Mouse (Mus musculus): ENCODE measurements around the gene 9930111J21Rik1.
"Not testable (repeated sequence)": the region's sequence is repeated elsewhere in the genome, so short reads cannot be mapped to it uniquely, and the experiment has no call there.

Gene 9930111J21Rik1

GRCm38 (mm10) chr11:48979251-48979650, at the start of gene 9930111J21Rik1:
9930111J21Rik1 (minus strand) TSS chr11:48979398.
- not testable (repeated sequence) for DNase-seq (ENCODE audit: low spot score in 2 of 2)

- DNase-seq (ENCODE audit: low spot score in 2 of 2): not testable (repeated sequence)
Observed at GRCm38 (mm10) chr11:49012074-49012473, 32.9 kb upstream of the 9930111J21Rik1 start.

GRCm38 (mm10) chr11:49006785-49007184, 27.6 kb upstream of the 9930111J21Rik1 start:
- not testable (repeated sequence) for DNase-seq (ENCODE audit: low spot score in 2 of 2)

- DNase-seq (ENCODE audit: low spot score in 2 of 2): not testable (repeated sequence)
Observed at GRCm38 (mm10) chr11:49006317-49006716, 27.1 kb upstream of the 9930111J21Rik1 start.

- DNase-seq (ENCODE audit: low spot score in 2 of 2): not testable (repeated sequence)
Observed at GRCm38 (mm10) chr11:49000411-49000810, 21.2 kb upstream of the 9930111J21Rik1 start.

GRCm38 (mm10) chr11:48994018-48994417, 14.8 kb upstream of the 9930111J21Rik1 start, which contains the start of gene Tgtp1:
Tgtp1 (minus strand) TSS chr11:48994172.
- DNase-seq (ENCODE audit: low spot score in 2 of 2): not testable (repeated sequence)

GRCm38 (mm10) chr11:48993296-48993695, 14.1 kb upstream of the 9930111J21Rik1 start:
- DNase-seq (ENCODE audit: low spot score in 2 of 2): not testable (repeated sequence)

GRCm38 (mm10) chr11:48991740-48992520, 12.7 kb upstream of the 9930111J21Rik1 start, which contains the start of gene Gm12185:
Gm12185 (minus strand) TSS chr11:48992226.
- not testable (repeated sequence) for DNase-seq (ENCODE audit: low spot score in 2 of 2)

GRCm38 (mm10) chr11:48989981-48990380, 10.8 kb upstream of the 9930111J21Rik1 start:
- not testable (repeated sequence) for DNase-seq (ENCODE audit: low spot score in 2 of 2)

- DNase-seq (ENCODE audit: low spot score in 2 of 2): not testable (repeated sequence)
Observed at GRCm38 (mm10) chr11:48988219-48988618, 9.0 kb upstream of the 9930111J21Rik1 start.

- not testable (repeated sequence) for DNase-seq (ENCODE audit: low spot score in 2 of 2)
Observed at GRCm38 (mm10) chr11:48982848-48983247, 3.6 kb upstream of the 9930111J21Rik1 start.

- DNase-seq (ENCODE audit: low spot score in 2 of 2): not testable (repeated sequence)
Observed at GRCm38 (mm10) chr11:48980052-48980451, 854 bp upstream of the 9930111J21Rik1 start.

GRCm38 (mm10) chr11:48978240-48978939, 808 bp downstream of the 9930111J21Rik1 start, which contains the start of gene Olfr56:
Olfr56 (plus strand) TSS chr11:48978889.
- not testable (repeated sequence) for DNase-seq (ENCODE audit: low spot score in 2 of 2)

- DNase-seq (ENCODE audit: low spot score in 2 of 2): not testable (repeated sequence)
Observed at GRCm38 (mm10) chr11:48974686-48975085, 4.5 kb downstream of the 9930111J21Rik1 start.

GRCm38 (mm10) chr11:48946090-48946489, 33.1 kb downstream of the 9930111J21Rik1 start, which contains the start of gene Psme2b:
Psme2b (minus strand) TSS chr11:48946190.
- not testable (repeated sequence) for DNase-seq (ENCODE audit: low spot score in 2 of 2)

- DNase-seq (ENCODE audit: low spot score in 2 of 2): not testable (repeated sequence)
Observed at GRCm38 (mm10) chr11:48939286-48939685, 39.9 kb downstream of the 9930111J21Rik1 start.

- not testable (repeated sequence) for DNase-seq (ENCODE audit: low spot score in 2 of 2)
Observed at GRCm38 (mm10) chr11:48935291-48935690, 43.9 kb downstream of the 9930111J21Rik1 start.

GRCm38 (mm10) chr11:48933923-48934322, 45.3 kb downstream of the 9930111J21Rik1 start:
- DNase-seq (ENCODE audit: low spot score in 2 of 2): not testable (repeated sequence)

GRCm38 (mm10) chr11:48933422-48933821, 45.8 kb downstream of the 9930111J21Rik1 start:
- DNase-seq (ENCODE audit: low spot score in 2 of 2): not testable (repeated sequence)

GRCm38 (mm10) chr11:48928068-48928467, 51.1 kb downstream of the 9930111J21Rik1 start:
- not testable (repeated sequence) for DNase-seq (ENCODE audit: low spot score in 2 of 2)

GRCm38 (mm10) chr11:48926437-48926836, 52.8 kb downstream of the 9930111J21Rik1 start:
- not testable (repeated sequence) for DNase-seq (ENCODE audit: low spot score in 2 of 2)

GRCm38 (mm10) chr11:48923818-48924217, 55.4 kb downstream of the 9930111J21Rik1 start:
- not testable (repeated sequence) for DNase-seq (ENCODE audit: low spot score in 2 of 2)

All from spleen, postnatal 14 days (tissue).